Comparison of ENCODE assay signal across 14 mouse cellular contexts in genomic region chr2:109697151-109697550, GRCm38 (mm10). TPM values are rescaled to one million over a fixed set of nuclear protein-coding genes. Genes with fewer than 3 reads are reported as not detected.
DNase-seq lines count a peak whose midpoint lies in the region; ATAC-seq lines count a peak whose summit lies in the region.
"Had no signal": no experiment of that assay in that cellular context is flagged by ENCODE, and none has a peak within 500 bp of the region (broad histone marks: within the 10 kb centered on the region; RNA-seq: fewer than 3 reads in every experiment).

No protein-coding gene starts in this region.

- ATAC-seq in neural tube, embryonic 13.5 days (ENCODE audit: low read depth): no peak
- peak; percentile 28; the same call in 1 of the 2 replicates for ATAC-seq in forebrain, embryonic 14.5 days
- no peak for ATAC-seq in midbrain, embryonic 12.5 days (ENCODE audit: low FRiP score, low read depth)
- ATAC-seq in cerebellum, adult (ENCODE audit: insufficient number of reproducible peaks, low FRiP score, low TSS enrichment): no peak
- ATAC-seq in megakaryocyte progenitor cell, adult 5-6 weeks (replicated peaks; ENCODE audit: poor library complexity): no peak

- peaks cover 37% of the 10 kb centered on the region for H3K4me1 ChIP-seq in neural tube, embryonic 13.5 days (replicated peaks)
- no peaks in the 10 kb centered on the region; the same call in 1 of the 2 replicates for H3K4me1 ChIP-seq in forebrain, embryonic 14.5 days (ENCODE audit: control insufficient read depth, insufficient read depth, low read length)
- peaks cover 33% of the 10 kb centered on the region for H3K4me1 ChIP-seq in midbrain, embryonic 12.5 days
- H3K4me1 ChIP-seq: liver, embryonic 15.5 days had no signal

- H3K36me3 ChIP-seq in neural tube, embryonic 13.5 days: no peaks in the 10 kb centered on the region
- no peaks in the 10 kb centered on the region for H3K36me3 ChIP-seq in forebrain, embryonic 14.5 days (ENCODE audit: control insufficient read depth, insufficient read depth, low read length)
- H3K36me3 ChIP-seq in midbrain, embryonic 12.5 days: no peaks in the 10 kb centered on the region
- H3K36me3 ChIP-seq: heart, embryonic 15.5 days; liver, embryonic 15.5 days had no signal

- H3K27me3 ChIP-seq in neural tube, embryonic 13.5 days: peaks cover 30% of the 10 kb centered on the region
- peaks cover 43% of the 10 kb centered on the region for H3K27me3 ChIP-seq in forebrain, embryonic 14.5 days (replicated peaks; ENCODE audit: control insufficient read depth, insufficient read depth, low read length)
- H3K27me3 ChIP-seq in midbrain, embryonic 12.5 days: peaks cover 30% of the 10 kb centered on the region

- H3K4me2 ChIP-seq in neural tube, embryonic 13.5 days: peak overlapping the region; percentile 30; the same call in 1 of the 2 replicates
- 0 out of 2 replicates have a peak overlapping the region, but pooled peaks have one; percentile 20 for H3K4me2 ChIP-seq in forebrain, embryonic 14.5 days (ENCODE audit: low read length)
- H3K4me2 ChIP-seq in midbrain, embryonic 12.5 days (replicated peaks): 0 out of 2 replicates have a peak overlapping the region, but pooled peaks have one; percentile 9
- H3K4me2 ChIP-seq: heart, embryonic 15.5 days; liver, embryonic 15.5 days had no signal

- no peaks in the 10 kb centered on the region for H3K9me3 ChIP-seq in neural tube, embryonic 13.5 days
- H3K9me3 ChIP-seq in forebrain, embryonic 14.5 days (replicated peaks; ENCODE audit: control insufficient read depth, low read length): no peaks in the 10 kb centered on the region
- H3K9me3 ChIP-seq in midbrain, embryonic 12.5 days: no peaks in the 10 kb centered on the region
- H3K9me3 ChIP-seq: heart, embryonic 15.5 days; liver, embryonic 15.5 days had no signal

- no peak overlapping the region for H3K27ac ChIP-seq in neural tube, embryonic 13.5 days (replicated peaks)
- H3K27ac ChIP-seq in forebrain, embryonic 14.5 days (ENCODE audit: low read depth, low read length): no peak overlapping the region
- H3K27ac ChIP-seq in midbrain, embryonic 12.5 days (replicated peaks): no peak overlapping the region
- H3K27ac ChIP-seq: heart, embryonic 15.5 days; liver, embryonic 15.5 days had no signal

- DNase-seq in neural tube, embryonic 10.5 days (ENCODE audit: extremely low spot score, low spot score): no peak
- DNase-seq in forebrain, embryonic 14.5 days (ENCODE audit: low spot score): peak; percentile 84
- DNase-seq in liver: no peak
- no peak for DNase-seq in urinary bladder, postnatal 25 days (ENCODE audit: low spot score)
- DNase-seq: cerebellum, adult 11-12 months; kidney, adult 9 months; lung, postnatal 36 days; thymus, adult 2 months had no signal

- no peak overlapping the region for H3K9ac ChIP-seq in neural tube, embryonic 13.5 days
- no peak overlapping the region for H3K9ac ChIP-seq in forebrain, embryonic 14.5 days (ENCODE audit: low read length)
- no peak overlapping the region for H3K9ac ChIP-seq in midbrain, embryonic 12.5 days (replicated peaks)
- H3K9ac ChIP-seq: heart, embryonic 15.5 days; liver, embryonic 15.5 days had no signal

- H3K4me3 ChIP-seq in neural tube, embryonic 13.5 days: no peak overlapping the region
- H3K4me3 ChIP-seq in forebrain, embryonic 14.5 days (ENCODE audit: low read depth, low read length): no peak overlapping the region
- no peak overlapping the region for H3K4me3 ChIP-seq in midbrain, embryonic 12.5 days
- H3K4me3 ChIP-seq: heart, embryonic 15.5 days; liver, embryonic 15.5 days had no signal

- WGBS in neural tube, embryonic 13.5 days: 3% methylated on average over 4 of the region's 4 CpGs
- WGBS in forebrain, embryonic 14.5 days: 0% methylated on average over 4 of the region's 4 CpGs
- WGBS in midbrain, embryonic 12.5 days: 8% methylated on average over 4 of the region's 4 CpGs

RNA-seq across cellular contexts. Expression of gene Bdnf, which starts 22.7 kb away (rescaled TPM):
- polyA plus RNA-seq in neural tube, embryonic 13.5 days (2015; fragmentation: Nextera tagmentation; extraction: Ambion mirVana): 3.1 and 3.2 TPM in 2 replicates
- 2.0 and 2.9 TPM in 2 replicates for polyA plus RNA-seq in forebrain, embryonic 14.5 days (2014; fragmentation: Nextera tagmentation; extraction: Ambion mirVana)
- 1.6 and 1.9 TPM in 2 replicates for polyA plus RNA-seq in midbrain, embryonic 12.5 days (2016; fragmentation: Nextera tagmentation; extraction: Ambion mirVana)
- total RNA-seq in megakaryocyte progenitor cell, adult 5-6 weeks (2015): not detected in 2 replicates
- not detected in 2 replicates for total RNA-seq in megakaryocyte progenitor cell, adult 5-6 weeks (2017)
